Mouse (Mus musculus): ENCODE measurements at regions not wholly inside any gene's neighbourhood (a gene's known extent, or its start where the extent isn't known, plus 50 kb on each side); places are given as distances from the start of the nearest gene placed in this dataset.

DNA sequence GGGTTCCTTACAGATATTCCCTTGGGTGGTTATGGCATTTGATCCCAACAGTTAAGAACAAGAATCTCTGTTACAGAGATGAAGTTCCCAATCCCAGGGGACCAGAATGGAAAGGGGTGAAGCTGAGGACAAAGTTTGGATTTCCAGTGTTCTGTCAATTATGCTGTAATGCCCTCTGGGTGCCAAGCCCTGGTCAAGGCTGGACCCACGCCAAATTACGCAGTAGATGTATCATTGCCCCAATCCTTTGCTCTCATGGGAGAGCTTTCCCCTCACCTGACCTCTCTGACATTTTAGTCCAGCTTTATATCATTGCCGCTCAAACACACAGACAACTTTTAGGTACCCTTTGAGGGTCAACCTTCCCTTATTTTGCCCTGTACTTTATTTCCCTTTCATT is 158.2 kb downstream of the Dio2 start:
- TF ChIP-seq CTCF (IDR thresholded peaks at IDR 0.05) (no peak), POLR2A (IDR thresholded peaks at IDR 0.05; ENCODE audit: insufficient read depth, low read depth, low read length) (no peak)

Measured in heart, adult 2 months (tissue).